Mouse (Mus musculus) testis, adult 2 months (tissue): Measurements from ENCODE around the gene Cnih1.

Source experiments
- CTCF ChIP-seq: fragments of 200-500 bp; IDR thresholded peaks from 2 replicates; pipeline ENCODE4 v1.5.1; 2012; ENCODE audit warnings: low read depth, mild to moderate bottlenecking, inconsistent platforms, low read length, moderate library complexity; ENCODE audit not compliant: control insufficient read depth, insufficient read depth, insufficient replicate concordance
- POLR2A ChIP-seq: fragments of 200-500 bp; IDR thresholded peaks from 2 replicates; pipeline ENCODE4 v1.6.1; 2012; ENCODE audit warnings: low read depth, mild to moderate bottlenecking, inconsistent platforms, low read length, moderate library complexity; ENCODE audit not compliant: control insufficient read depth

DNA sequence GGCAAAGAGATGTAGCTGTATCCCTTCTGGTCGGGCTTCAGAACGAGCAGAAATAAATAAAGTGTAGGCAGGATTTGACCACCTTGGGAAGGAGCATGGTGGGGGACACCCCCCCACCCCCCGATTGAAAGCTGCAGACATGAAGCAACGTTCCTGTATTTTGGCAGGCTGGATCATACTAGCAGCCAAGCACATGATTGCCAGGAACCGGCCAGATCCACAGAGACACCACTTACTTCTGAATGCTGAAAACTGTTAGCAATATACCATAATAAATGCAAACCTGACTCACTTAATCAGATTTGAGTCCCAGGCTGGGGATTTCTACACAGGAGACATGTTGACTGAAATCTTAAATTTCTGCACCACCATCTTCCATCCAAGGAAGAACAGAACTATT, 53.9 kb downstream of the Cnih1 start:
- no peak for TF ChIP-seq CTCF
- no peak for TF ChIP-seq POLR2A
